Mouse (Mus musculus) liver, embryonic 14.5 days (tissue): ENCODE measurements around the gene Id1. TPM values are rescaled to one million over a fixed set of nuclear protein-coding genes. Genes with fewer than 3 reads are reported as not detected.
A peak's percentile ranks its signal among the peaks of the same experiment; 100 is the strongest.

Experiments used
- ATAC-seq: fragments of 200-750 bp; cut with Nextera tagmentation; 2 replicates; pipeline ENCODE4 v1.8.0; 2017; ENCODE audit warnings: moderate number of reproducible peaks, mild to moderate bottlenecking, moderate library complexity; ENCODE audit not compliant: insufficient read depth
- DNase-seq, 3 experiments: peaks; one replicate each; pipeline ENCODE4 v3.0.0-alpha.2; 2012 to 2013; ENCODE audit warnings: low read depth in 3 of 3, low spot score in 3 of 3
- H3K27ac ChIP-seq: fragments of 300-500 bp; sonication (generic); 2 replicates; pipeline ENCODE4 v1.5.1; 2014; ENCODE audit warnings: moderate library complexity, mild to moderate bottlenecking, control low read depth, inconsistent platforms
- H3K27me3 ChIP-seq: fragments of 300-500 bp; sonication (generic); 2 replicates; pipeline ENCODE4 v1.6.1; 2014; ENCODE audit warnings: mild to moderate bottlenecking, low read length, moderate library complexity; ENCODE audit not compliant: control insufficient read depth, insufficient read depth
- H3K36me3 ChIP-seq: fragments of 300-500 bp; sonication (generic); replicated peaks from 2 replicates; pipeline ENCODE4 v1.6.1; 2014; ENCODE audit warnings: low read depth; ENCODE audit not compliant: control insufficient read depth, insufficient read depth
- H3K4me1 ChIP-seq, 2 experiments: fragments of 200-500 bp in 1 of 2; fragments of 300-500 bp in 1 of 2; sonication (generic) in 1 of 2; replicated peaks; 2 replicates each; pipeline ENCODE4 v1.6.1; 2012 to 2014; ENCODE audit warnings: antibody characterized with exemption in 1 of 2, inconsistent platforms in 1 of 2, low read length in 1 of 2; ENCODE audit not compliant: control insufficient read depth in 2 of 2, insufficient read depth in 2 of 2
- H3K4me2 ChIP-seq: fragments of 300-500 bp; sonication (generic); 2 replicates; pipeline ENCODE4 v1.6.1; 2014; ENCODE audit warnings: low read depth, mild to moderate bottlenecking, control low read depth, moderate library complexity
- H3K4me3 ChIP-seq, 2 experiments: fragments of 200-500 bp in 1 of 2; fragments of 300-500 bp in 1 of 2; sonication (generic) in 1 of 2; 2 replicates each; pipeline ENCODE4 v1.5.1; 2012 to 2014; ENCODE audit warnings: low read depth in 2 of 2, low read length in 2 of 2, mild to moderate bottlenecking in 2 of 2, control low read depth in 1 of 2, inconsistent platforms in 1 of 2, moderate library complexity in 1 of 2; ENCODE audit not compliant: insufficient read depth in 1 of 2
- H3K9ac ChIP-seq: fragments of 300-500 bp; sonication (generic); replicated peaks from 2 replicates; pipeline ENCODE4 v1.6.1; 2014; ENCODE audit warnings: mild to moderate bottlenecking, control low read depth, moderate library complexity
- H3K9me3 ChIP-seq: fragments of 300-500 bp; sonication (generic); 2 replicates; pipeline ENCODE4 v1.6.1; 2016; ENCODE audit warnings: low read length, mixed read lengths; ENCODE audit not compliant: control insufficient read depth
- CTCF ChIP-seq: IDR thresholded peaks from 2 replicates; pipeline ENCODE4 v1.5.1; 2016; ENCODE audit warnings: antibody characterized with exemption, low read depth, control low read depth
- EP300 ChIP-seq: IDR thresholded peaks from 2 replicates; pipeline ENCODE4 v1.6.1; 2016; ENCODE audit warnings: antibody characterized with exemption, low read depth
- WGBS: fragments of 180-500 bp; shearing (Covaris S2); extraction: QIAGEN DNeasy Blood & Tissue Kit; methylation state at CpG from one replicate; pipeline ENCODE4 v1.1.7; 2014; ENCODE audit not compliant: insufficient replicate concordance; 5-methylcytosine and 5-hydroxymethylcytosine counted together
- polyA plus RNA-seq, 2 experiments: library from polyadenylated mRNA; depleted of rRNA in 1 of 2; stranded (reverse) in 1 of 2; unstranded in 1 of 2; fragments of >200 nt; fragmentation: Nextera tagmentation in 1 of 2; extraction: Ambion mirVana in 1 of 2; gene quantifications; 2 replicates each; pipeline versions ENCODE4 v1.2.1 to v1.2.3; 2012 to 2014

Gene Id1
- polyA plus RNA-seq, 2 experiments, result 20.7 to 50.6 TPM

DNA sequence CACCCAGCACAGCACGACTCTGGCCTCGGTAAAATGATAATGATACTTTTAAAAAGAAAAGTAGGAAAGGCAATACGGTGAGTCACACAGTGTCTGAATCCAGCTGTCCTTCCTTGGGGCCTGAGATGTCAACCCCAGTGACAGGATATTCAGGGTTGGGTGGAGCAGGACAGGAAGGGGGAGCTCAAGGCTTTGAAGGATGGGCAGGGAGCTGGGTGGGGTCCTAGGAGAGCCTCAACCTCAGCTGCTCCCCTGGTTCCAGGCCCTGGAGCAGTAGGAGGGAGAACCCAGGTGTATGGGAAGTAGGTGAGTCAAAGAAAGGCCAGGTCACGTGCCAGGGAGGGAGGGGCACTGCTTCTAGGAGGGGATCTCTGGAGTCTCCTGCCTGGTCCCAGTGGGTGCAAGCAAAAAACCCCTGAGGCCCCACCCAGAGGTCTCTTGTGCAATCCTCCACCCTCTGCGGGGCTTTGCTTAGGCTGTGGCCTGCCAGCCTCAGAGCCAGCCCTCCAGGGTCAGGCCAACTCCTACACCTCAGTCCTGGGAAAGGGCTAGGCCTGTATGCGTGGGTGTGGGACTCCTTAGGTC lies 9.2 kb upstream of the Id1 start:
- ATAC-seq, result no peak

GRCm38 (mm10) chr2:152727795-152728510 lies 8.1 kb upstream of the Id1 start:
- 77% methylated on average over 14 of the region's 14 CpGs for WGBS
- Histone ChIP-seq H3K9me3 (no peaks in the 10 kb centered on the region), H3K27me3 (peaks cover 23% of the 10 kb centered on the region), H3K27ac (no peak overlapping the region), H3K4me2 (no peak overlapping the region), H3K4me3 (no peak overlapping the region), H3K9ac (no peak overlapping the region), H3K4me1 (peaks cover 0 to 26% of the 10 kb centered on the region in 2 experiments; a peak in 2 of 4 replicates), H3K36me3 (no peaks in the 10 kb centered on the region)
- TF ChIP-seq CTCF (no peak), EP300 (no peak)
- 0 out of 2 replicates have a peak, but pooled peaks have one; percentile 29 for ATAC-seq
- DNase-seq, result no peak

More for the DNA sequence above, 9.2 kb upstream of the Id1 start:
- H3K4me3 ChIP-seq, result no peak overlapping the region
- H3K27me3 ChIP-seq, result peaks cover 27% of the 10 kb centered on the region
- TF ChIP-seq EP300 (no peak), CTCF (no peak)
- no peaks in the 10 kb centered on the region for H3K36me3 ChIP-seq
- 40% methylated on average over 6 of the region's 6 CpGs for WGBS
- no peak overlapping the region for H3K9ac ChIP-seq
- H3K4me1 ChIP-seq, result peaks cover 0 to 26% of the 10 kb centered on the region in 2 experiments; a peak in 2 of 4 replicates
- H3K9me3 ChIP-seq, result no peaks in the 10 kb centered on the region
- H3K27ac ChIP-seq, result no peak overlapping the region
- H3K4me2 ChIP-seq, result no peak overlapping the region
- DNase-seq, result no peak

DNA sequence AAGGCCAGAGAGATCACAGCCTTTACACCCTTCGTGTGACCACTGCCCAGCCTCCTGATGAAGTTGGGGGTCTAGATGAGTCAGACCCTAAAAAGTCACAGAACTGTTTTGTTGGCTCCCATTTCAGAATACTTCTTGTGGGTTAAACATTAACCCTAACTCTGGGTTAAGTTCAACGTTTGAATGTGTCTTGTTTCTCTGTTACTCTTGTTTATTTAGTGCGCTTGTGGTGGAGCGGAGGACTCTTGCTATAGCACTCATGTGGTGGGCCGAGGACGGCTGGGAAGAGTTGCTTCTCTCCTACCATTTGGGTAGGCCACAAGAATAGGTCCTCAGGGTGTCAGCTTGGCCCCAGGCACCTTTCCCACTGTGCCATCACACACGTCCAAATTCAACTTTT lies 7.5 kb upstream of the Id1 start:
- no peak overlapping the region for H3K4me2 ChIP-seq
- DNase-seq (no peak), ATAC-seq (no peak)
- H3K9me3 ChIP-seq, result no peaks in the 10 kb centered on the region
- TF ChIP-seq CTCF (no peak), EP300 (no peak)
- no peak overlapping the region for H3K4me3 ChIP-seq
- H3K4me1 ChIP-seq, result peaks cover 0 to 26% of the 10 kb centered on the region in 2 experiments; a peak in 2 of 4 replicates
- no peaks in the 10 kb centered on the region for H3K36me3 ChIP-seq
- 60% methylated on average over 7 of the region's 7 CpGs for WGBS
- no peak overlapping the region for H3K27ac ChIP-seq
- no peak overlapping the region for H3K9ac ChIP-seq
- H3K27me3 ChIP-seq, result peaks cover 21% of the 10 kb centered on the region

DNA sequence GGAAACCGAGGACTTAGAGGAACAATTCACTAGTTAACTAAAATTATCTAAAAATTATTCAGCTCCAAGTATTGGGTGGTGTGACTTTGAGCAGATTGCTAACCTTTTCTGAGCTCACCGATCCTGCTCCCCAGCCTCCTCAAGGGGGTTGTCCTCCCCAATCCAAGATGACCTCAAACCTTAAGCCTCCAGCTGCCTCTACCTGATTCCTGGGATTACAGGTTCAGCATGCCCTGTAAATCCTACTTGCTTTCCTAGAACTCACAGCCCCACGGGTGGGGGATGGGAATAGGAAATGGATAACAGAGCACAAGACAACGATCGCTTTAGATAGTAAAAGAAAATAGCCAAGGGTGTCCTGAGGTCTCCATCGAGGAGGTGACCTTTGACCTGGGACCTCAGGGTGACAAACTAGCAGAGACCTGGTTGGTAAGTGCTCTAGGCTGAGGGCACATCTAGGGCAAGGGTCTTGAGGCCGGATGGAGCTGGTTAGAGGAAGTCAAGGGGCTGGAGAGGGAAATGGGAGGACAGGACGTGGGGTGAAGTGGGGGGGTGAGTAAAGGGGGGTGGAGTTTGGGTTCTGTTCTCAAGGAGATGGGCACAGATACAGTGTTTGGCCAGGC lies 6.9 kb upstream of the Id1 start:
- DNase-seq, result no peak
- Histone ChIP-seq H3K36me3 (no peaks in the 10 kb centered on the region), H3K4me1 (peaks cover 0 to 26% of the 10 kb centered on the region in 2 experiments; a peak in 2 of 4 replicates), H3K27me3 (peaks cover 16% of the 10 kb centered on the region), H3K27ac (no peak overlapping the region), H3K9me3 (no peaks in the 10 kb centered on the region), H3K9ac (no peak overlapping the region), H3K4me3 (no peak overlapping the region), H3K4me2 (no peak overlapping the region)
- peak; percentile 43 for ATAC-seq
- TF ChIP-seq CTCF (no peak), EP300 (no peak)
- 30% methylated on average over 8 of the region's 8 CpGs for WGBS

- Histone ChIP-seq H3K27me3 (peaks cover 13% of the 10 kb centered on the region), H3K4me1 (peaks cover 0 to 23% of the 10 kb centered on the region in 2 experiments; a peak in 3 of 4 replicates), H3K36me3 (no peaks in the 10 kb centered on the region), H3K9ac (no peak overlapping the region), H3K9me3 (no peaks in the 10 kb centered on the region), H3K4me2 (no peak overlapping the region), H3K27ac (no peak overlapping the region), H3K4me3 (no peak overlapping the region)
- DNase-seq, result no peak
- 16% methylated on average over 7 of the region's 7 CpGs for WGBS
- peak; percentile 59 for ATAC-seq
- no peak for TF ChIP-seq EP300
- no peak for TF ChIP-seq CTCF
Measured at GRCm38 (mm10) chr2:152729636-152730020, 6.4 kb upstream of the Id1 start.
